8 mouse cellular contexts compared by ENCODE assay signal in the genomic region with DNA sequence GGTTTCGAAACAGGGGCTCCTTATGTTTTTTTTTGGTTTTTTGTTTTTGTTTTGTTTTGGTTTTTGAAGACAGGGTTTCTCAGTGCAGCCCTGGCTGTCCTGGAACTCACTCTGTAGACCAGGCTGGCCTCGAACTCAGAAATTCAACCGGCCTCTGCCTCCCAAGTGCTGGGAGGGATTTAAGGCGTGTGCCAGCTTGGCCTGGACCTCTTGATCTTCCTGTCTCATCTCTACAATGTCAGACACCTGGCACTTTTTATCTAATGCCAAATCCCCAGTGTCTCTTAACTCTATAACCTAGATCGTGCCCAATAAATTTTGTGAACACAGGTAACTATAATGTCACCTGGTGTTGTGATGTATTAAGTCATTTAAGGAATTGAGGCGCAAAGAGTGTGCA. TPM values are rescaled to one million over a fixed set of nuclear protein-coding genes. Genes with fewer than 3 reads are reported as not detected.
DNase-seq lines count a peak whose midpoint lies in the region; ATAC-seq and TF ChIP-seq lines count a peak whose summit lies in the region.

No protein-coding gene starts in this region.

- ATAC-seq in forebrain, embryonic 16.5 days = no peak
- ATAC-seq in liver, embryonic 15.5 days (ENCODE audit: insufficient read depth) = no peak

- peaks cover 45% of the 10 kb centered on the region for H3K36me3 ChIP-seq in heart, embryonic 10.5 days
- H3K36me3 ChIP-seq in ES-Bruce4 (ENCODE audit: control insufficient read depth, insufficient read depth, low read length, poor library complexity, severe bottlenecking) = peaks cover 16% of the 10 kb centered on the region
- H3K36me3 ChIP-seq in forebrain, embryonic 16.5 days (ENCODE audit: control insufficient read depth, insufficient read depth) = no peaks in the 10 kb centered on the region; the same call in 1 of the 2 replicates
- peaks cover 21% of the 10 kb centered on the region for H3K36me3 ChIP-seq in liver, embryonic 15.5 days (replicated peaks)

- H3K9ac ChIP-seq in ES-Bruce4 (ENCODE audit: low read depth, poor library complexity, severe bottlenecking) = peak overlapping the region; percentile 50
- peak overlapping the region; percentile 69 for H3K9ac ChIP-seq in forebrain, embryonic 16.5 days (replicated peaks; ENCODE audit: low read depth, low read length)
- peak overlapping the region; percentile 69 for H3K9ac ChIP-seq in liver, embryonic 15.5 days

- no peak for TF ChIP-seq POLR2A in ES-Bruce4 (IDR thresholded peaks at IDR 0.05; ENCODE audit: insufficient read depth, low read length)

- no peak for TF ChIP-seq EP300 in ES-Bruce4 (IDR thresholded peaks at IDR 0.05; ENCODE audit: insufficient read depth, low read depth, low read length)

- H3K9me3 ChIP-seq in heart, embryonic 10.5 days = no peaks in the 10 kb centered on the region
- no peaks in the 10 kb centered on the region for H3K9me3 ChIP-seq in ES-Bruce4 (replicated peaks; ENCODE audit: control insufficient read depth, insufficient read depth, low read length, poor library complexity, severe bottlenecking)
- no peaks in the 10 kb centered on the region for H3K9me3 ChIP-seq in forebrain, embryonic 16.5 days (ENCODE audit: control insufficient read depth, low read length)
- H3K9me3 ChIP-seq in liver, embryonic 15.5 days (replicated peaks) = no peaks in the 10 kb centered on the region

- H3K27ac ChIP-seq in heart, embryonic 10.5 days = peak overlapping the region; percentile 87
- peak overlapping the region; percentile 9; the same call in 1 of the 2 replicates for H3K27ac ChIP-seq in ES-Bruce4 (ENCODE audit: insufficient read depth, low read length)
- H3K27ac ChIP-seq in forebrain, embryonic 16.5 days (ENCODE audit: low read length) = peak overlapping the region; percentile 84
- peak overlapping the region; percentile 91 for H3K27ac ChIP-seq in liver, embryonic 15.5 days (replicated peaks)

- 79% methylated on average over 6 of the region's 6 CpGs for WGBS in heart, embryonic 10.5 days
- 81% methylated on average over 6 of the region's 6 CpGs for WGBS in forebrain, embryonic 16.5 days
- 66% methylated on average over 6 of the region's 6 CpGs for WGBS in liver, embryonic 15.5 days (ENCODE audit: insufficient replicate concordance)

- peaks cover 15% of the 10 kb centered on the region for H3K4me1 ChIP-seq in heart, embryonic 10.5 days
- H3K4me1 ChIP-seq in ES-Bruce4 (ENCODE audit: control insufficient read depth, insufficient read depth, low read length) = peaks cover 2% of the 10 kb centered on the region
- H3K4me1 ChIP-seq in forebrain, embryonic 16.5 days (replicated peaks; ENCODE audit: control insufficient read depth, insufficient read depth, low read length) = peaks cover 9% of the 10 kb centered on the region
- H3K4me1 ChIP-seq in liver, embryonic 15.5 days (replicated peaks) = peaks cover 50% of the 10 kb centered on the region

- H3K4me3 ChIP-seq in heart, embryonic 10.5 days = peak overlapping the region; percentile 73
- H3K4me3 ChIP-seq in ES-Bruce4 (ENCODE audit: low read depth, low read length) = peak overlapping the region; percentile 65
- peak overlapping the region; percentile 51 for H3K4me3 ChIP-seq in forebrain, embryonic 16.5 days (replicated peaks; ENCODE audit: low read length)
- peak overlapping the region; percentile 73 for H3K4me3 ChIP-seq in liver, embryonic 15.5 days (replicated peaks)

- H3K4me2 ChIP-seq in forebrain, embryonic 16.5 days (ENCODE audit: low read length) = peak overlapping the region; percentile 95
- peak overlapping the region; percentile 91 for H3K4me2 ChIP-seq in liver, embryonic 15.5 days

- no peak for DNase-seq in heart, embryonic 10.5 days (ENCODE audit: low spot score)
- no peak for DNase-seq in heart, adult 9 months (ENCODE audit: low spot score in 2 of 2)
- no peak for DNase-seq in thymus, postnatal 14 days
- no peak for DNase-seq in left cerebral cortex, adult 18-20 months (ENCODE audit: low spot score in 2 of 2)
- no peak for DNase-seq in kidney, adult 9 months

- no peaks in the 10 kb centered on the region for H3K27me3 ChIP-seq in heart, embryonic 10.5 days (ENCODE audit: insufficient read depth, poor library complexity, severe bottlenecking)
- no peaks in the 10 kb centered on the region for H3K27me3 ChIP-seq in ES-Bruce4 (ENCODE audit: control insufficient read depth, insufficient read depth, low read length, poor library complexity, severe bottlenecking)
- H3K27me3 ChIP-seq in forebrain, embryonic 16.5 days (replicated peaks; ENCODE audit: control insufficient read depth, insufficient read depth, low read length) = no peaks in the 10 kb centered on the region
- no peaks in the 10 kb centered on the region for H3K27me3 ChIP-seq in liver, embryonic 15.5 days

- no peak for TF ChIP-seq CTCF in ES-Bruce4 (IDR thresholded peaks at IDR 0.05; ENCODE audit: low read depth, low read length)

RNA-seq across cellular contexts. Expression of a gene that starts 7.2 kb away (rescaled TPM):
- polyA plus RNA-seq in heart, embryonic 10.5 days (2016; fragmentation: Nextera tagmentation; extraction: Ambion mirVana) = 222 and 262 TPM in 2 replicates
- 133 and 135 TPM in 2 replicates for polyA plus RNA-seq in ES-Bruce4 (2011; ENCODE audit: insufficient read depth, insufficient read length, low read depth, missing spikeins)
- polyA plus RNA-seq in forebrain, embryonic 16.5 days (2015; fragmentation: Nextera tagmentation; extraction: Ambion mirVana) = 143 and 147 TPM in 2 replicates
- 74.2 and 84.8 TPM in 2 replicates for polyA plus RNA-seq in liver, embryonic 15.5 days (2015; fragmentation: Nextera tagmentation; extraction: Ambion mirVana)
- 10 to 100 TPM; 20.8 to 23.2 TPM for total RNA-seq in left cerebral cortex, adult 18-20 months (2021)

RNA-seq across cellular contexts. Expression of a gene that starts 9.3 kb away (rescaled TPM):
- polyA plus RNA-seq in heart, embryonic 10.5 days (2016; fragmentation: Nextera tagmentation; extraction: Ambion mirVana) = 41.3 and 44.6 TPM in 2 replicates
- 8.2 and 8.7 TPM in 2 replicates for polyA plus RNA-seq in ES-Bruce4 (2011; ENCODE audit: insufficient read depth, insufficient read length, low read depth, missing spikeins)
- 59.1 and 66.6 TPM in 2 replicates for polyA plus RNA-seq in forebrain, embryonic 16.5 days (2015; fragmentation: Nextera tagmentation; extraction: Ambion mirVana)
- 13.8 and 15.0 TPM in 2 replicates for polyA plus RNA-seq in liver, embryonic 15.5 days (2015; fragmentation: Nextera tagmentation; extraction: Ambion mirVana)
- 10 to 100 TPM; 55.2 to 57.9 TPM for total RNA-seq in left cerebral cortex, adult 18-20 months (2021)

RNA-seq across cellular contexts. Expression of a gene that starts 20.4 kb away (rescaled TPM):
- 21.2 and 25.4 TPM in 2 replicates for polyA plus RNA-seq in heart, embryonic 10.5 days (2016; fragmentation: Nextera tagmentation; extraction: Ambion mirVana)
- 210 and 229 TPM in 2 replicates for polyA plus RNA-seq in ES-Bruce4 (2011; ENCODE audit: insufficient read depth, insufficient read length, low read depth, missing spikeins)
- polyA plus RNA-seq in forebrain, embryonic 16.5 days (2015; fragmentation: Nextera tagmentation; extraction: Ambion mirVana) = 18.8 and 26.5 TPM in 2 replicates
- 9.4 and 9.7 TPM in 2 replicates for polyA plus RNA-seq in liver, embryonic 15.5 days (2015; fragmentation: Nextera tagmentation; extraction: Ambion mirVana)
- total RNA-seq in left cerebral cortex, adult 18-20 months (2021) = 1 to 10 TPM; 4.4 to 4.5 TPM

RNA-seq across cellular contexts. Expression of a gene that starts 20.5 kb away (rescaled TPM):
- polyA plus RNA-seq in heart, embryonic 10.5 days (2016; fragmentation: Nextera tagmentation; extraction: Ambion mirVana) = 30.5 and 42.9 TPM in 2 replicates
- polyA plus RNA-seq in ES-Bruce4 (2011; ENCODE audit: insufficient read depth, insufficient read length, low read depth, missing spikeins) = 52.1 and 57.0 TPM in 2 replicates
- polyA plus RNA-seq in forebrain, embryonic 16.5 days (2015; fragmentation: Nextera tagmentation; extraction: Ambion mirVana) = 66.1 and 69.3 TPM in 2 replicates
- polyA plus RNA-seq in liver, embryonic 15.5 days (2015; fragmentation: Nextera tagmentation; extraction: Ambion mirVana) = 6.3 and 6.8 TPM in 2 replicates
- 10 to 100 TPM; 21.3 to 22.1 TPM for total RNA-seq in left cerebral cortex, adult 18-20 months (2021)

RNA-seq across cellular contexts. Expression of a gene that starts 20.5 kb away (rescaled TPM):
- polyA plus RNA-seq in heart, embryonic 10.5 days (2016; fragmentation: Nextera tagmentation; extraction: Ambion mirVana) = 79.9 and 88.3 TPM in 2 replicates
- 77.5 and 80.3 TPM in 2 replicates for polyA plus RNA-seq in ES-Bruce4 (2011; ENCODE audit: insufficient read depth, insufficient read length, low read depth, missing spikeins)
- 48.3 and 49.2 TPM in 2 replicates for polyA plus RNA-seq in forebrain, embryonic 16.5 days (2015; fragmentation: Nextera tagmentation; extraction: Ambion mirVana)
- polyA plus RNA-seq in liver, embryonic 15.5 days (2015; fragmentation: Nextera tagmentation; extraction: Ambion mirVana) = 162 and 175 TPM in 2 replicates
- 10 to 100 TPM; 33.4 to 35.8 TPM for total RNA-seq in left cerebral cortex, adult 18-20 months (2021)

Comparison
In these comparisons a context has a peak if more than half of its experiments do, and no peak if none do; other contexts are left out.
1. H3K27ac ChIP-seq: peak in every context shown above with its lines; median percentile 91 in liver, embryonic 15.5 days; 87 in heart, embryonic 10.5 days; 84 in forebrain, embryonic 16.5 days; 9 in ES-Bruce4.